Mouse (Mus musculus) limb, embryonic 14.5 days (tissue): ENCODE results near the gene Fam174a. TPM values are rescaled to one million over a fixed set of nuclear protein-coding genes. Genes with fewer than 3 reads are reported as not detected.
A peak's percentile ranks its signal among the peaks of the same experiment; 100 is the strongest.

Experiments used
- ATAC-seq: fragments of 200-750 bp; cut with Nextera tagmentation; 2 replicates; pipeline ENCODE4 v1.8.0; 2017; ENCODE audit warnings: low read depth, moderate number of reproducible peaks, moderate TSS enrichment; ENCODE audit not compliant: low FRiP score
- DNase-seq: peaks from one replicate; pipeline ENCODE4 v3.0.0-alpha.2; 2015; ENCODE audit warnings: low spot score
- H3K27ac ChIP-seq: fragments of 300-500 bp; sonication (generic); replicated peaks from 2 replicates; pipeline ENCODE4 v1.5.1; 2014; ENCODE audit warnings: low read depth, mild to moderate bottlenecking, low read length, moderate library complexity, mixed read lengths
- H3K27me3 ChIP-seq: fragments of 300-500 bp; sonication (generic); 2 replicates; pipeline ENCODE4 v1.6.1; 2014; ENCODE audit warnings: low read length, mixed read lengths; ENCODE audit not compliant: control insufficient read depth, insufficient read depth
- H3K36me3 ChIP-seq: fragments of 300-500 bp; sonication (generic); 2 replicates; pipeline ENCODE4 v1.6.1; 2014; ENCODE audit warnings: mild to moderate bottlenecking, low read length, moderate library complexity, mixed read lengths; ENCODE audit not compliant: control insufficient read depth, insufficient read depth
- H3K4me1 ChIP-seq: fragments of 300-500 bp; sonication (generic); 2 replicates; pipeline ENCODE4 v1.6.1; 2014; ENCODE audit warnings: antibody characterized with exemption, low read length, mixed read lengths; ENCODE audit not compliant: control insufficient read depth, insufficient read depth
- H3K4me2 ChIP-seq: fragments of 300-500 bp; sonication (generic); replicated peaks from 2 replicates; pipeline ENCODE4 v1.6.1; 2014; ENCODE audit warnings: low read depth, mild to moderate bottlenecking, low read length, moderate library complexity; ENCODE audit not compliant: severe bottlenecking
- H3K4me3 ChIP-seq: fragments of 300-500 bp; sonication (generic); replicated peaks from 2 replicates; pipeline ENCODE4 v1.5.1; 2014; ENCODE audit warnings: low read length
- H3K9ac ChIP-seq: fragments of 300-500 bp; sonication (generic); 2 replicates; pipeline ENCODE4 v1.6.1; 2014; ENCODE audit warnings: mild to moderate bottlenecking, low read depth, low read length, moderate library complexity; ENCODE audit not compliant: severe bottlenecking
- H3K9me3 ChIP-seq: fragments of 300-500 bp; sonication (generic); 2 replicates; pipeline ENCODE4 v1.6.1; 2016; ENCODE audit warnings: low read length; ENCODE audit not compliant: control insufficient read depth
- POLR2A ChIP-seq: fragments of 200-500 bp; IDR thresholded peaks from 2 replicates; pipeline ENCODE4 v1.8.0; 2012; ENCODE audit warnings: inconsistent platforms, mild to moderate bottlenecking, moderate library complexity, borderline replicate concordance; ENCODE audit not compliant: insufficient read depth, insufficient read length; ENCODE audit errors: extremely low read depth
- WGBS: fragments of 180-500 bp; shearing (Covaris S2); extraction: QIAGEN DNeasy Blood & Tissue Kit; methylation state at CpG from one replicate; pipeline ENCODE4 v1.1.7; 2014; 5-methylcytosine and 5-hydroxymethylcytosine counted together
- polyA plus RNA-seq, 2 experiments: library from polyadenylated mRNA; depleted of rRNA in 1 of 2; stranded (reverse) in 1 of 2; unstranded in 1 of 2; fragments of >200 nt; fragmentation: Nextera tagmentation in 1 of 2; extraction: Ambion mirVana in 1 of 2; gene quantifications; 2 replicates each; pipeline versions ENCODE4 v1.2.1 to v1.2.3; 2012 to 2014

The Fam174a gene
- polyA plus RNA-seq, 2 experiments = 14.8 to 25.7 TPM

DNA sequence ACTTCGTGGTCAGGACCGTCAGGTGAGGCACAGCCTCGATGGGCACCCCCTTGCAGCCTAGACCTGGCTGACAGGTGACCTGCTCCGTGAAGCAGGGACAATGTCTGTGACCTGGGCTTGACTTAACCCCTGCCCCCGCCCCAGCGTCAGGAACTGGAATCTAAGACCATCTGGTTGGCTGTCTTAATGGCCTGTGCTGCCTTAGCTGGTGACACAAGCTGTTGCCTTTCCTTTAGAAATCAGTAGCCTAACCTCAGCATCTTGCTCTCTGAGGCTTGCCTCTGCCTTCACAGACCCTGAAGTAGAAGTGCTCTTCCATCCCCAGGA lies 769 bp downstream of the Fam174a start:
- H3K27ac ChIP-seq = no peak overlapping the region
- no peaks in the 10 kb centered on the region for H3K36me3 ChIP-seq
- TF ChIP-seq POLR2A = no peak
- peak overlapping the region; percentile 81 for H3K4me2 ChIP-seq
- peak overlapping the region; percentile 65 for H3K4me3 ChIP-seq
- no peak for ATAC-seq
- H3K4me1 ChIP-seq = peaks cover 5% of the 10 kb centered on the region; the same call in 1 of the 2 replicates
- peak overlapping the region; percentile 80 for H3K9ac ChIP-seq
- no peak for DNase-seq
- WGBS = 1% methylated on average over 6 of the region's 6 CpGs
- no peaks in the 10 kb centered on the region for H3K27me3 ChIP-seq
- no peaks in the 10 kb centered on the region for H3K9me3 ChIP-seq

DNA sequence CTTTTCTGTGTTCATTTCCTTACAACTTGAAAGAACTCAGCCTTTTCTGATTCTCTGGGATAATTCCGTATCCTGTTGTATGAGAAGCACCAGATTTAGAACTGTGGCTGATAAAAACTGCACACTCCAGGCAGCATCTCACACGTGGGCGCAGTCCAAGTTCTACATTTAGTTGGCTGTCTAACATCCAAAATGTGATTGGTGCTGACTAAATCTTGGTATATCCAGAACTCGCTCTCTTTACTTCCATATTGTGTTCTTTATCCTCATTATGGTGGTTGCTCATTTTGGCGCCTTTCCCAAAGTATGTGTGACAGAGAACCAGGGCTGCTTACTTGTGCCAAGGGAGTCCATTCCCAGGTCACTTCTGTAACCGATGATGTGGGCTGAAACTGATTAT lies 2.6 kb downstream of the Fam174a start:
- no peak overlapping the region for H3K27ac ChIP-seq
- H3K9ac ChIP-seq = no peak overlapping the region
- H3K4me2 ChIP-seq = no peak overlapping the region
- no peak for TF ChIP-seq POLR2A
- peaks cover 5% of the 10 kb centered on the region; the same call in 1 of the 2 replicates for H3K4me1 ChIP-seq
- 87% methylated on average over 6 of the region's 6 CpGs for WGBS
- H3K4me3 ChIP-seq = no peak overlapping the region
- H3K36me3 ChIP-seq = no peaks in the 10 kb centered on the region
- DNase-seq = no peak
- no peaks in the 10 kb centered on the region for H3K27me3 ChIP-seq
- ATAC-seq = no peak
- H3K9me3 ChIP-seq = no peaks in the 10 kb centered on the region

DNA sequence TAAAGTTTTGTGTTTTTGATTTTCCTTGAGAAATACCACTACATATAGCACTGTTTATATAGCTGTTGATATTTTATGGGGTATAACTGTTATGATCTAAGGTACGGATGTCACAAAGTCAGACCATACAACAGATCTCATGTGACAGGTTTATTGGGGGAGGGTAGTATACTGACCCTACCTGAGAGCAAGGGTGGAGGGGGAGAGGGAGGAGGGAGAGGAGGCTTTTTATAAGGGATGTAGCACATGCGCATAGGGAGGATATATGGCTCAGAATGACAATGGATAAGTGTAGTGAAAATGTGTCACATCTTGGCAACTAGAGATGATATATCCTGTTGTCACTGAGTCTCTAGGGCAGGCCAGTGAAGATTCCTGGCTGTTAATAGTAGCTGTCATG lies 8.8 kb downstream of the Fam174a start:
- 79% methylated on average over 2 of the region's 2 CpGs for WGBS
- no peak overlapping the region for H3K27ac ChIP-seq
- no peak for TF ChIP-seq POLR2A
- no peaks in the 10 kb centered on the region for H3K27me3 ChIP-seq
- no peaks in the 10 kb centered on the region for H3K4me1 ChIP-seq
- H3K4me3 ChIP-seq = no peak overlapping the region
- H3K4me2 ChIP-seq = no peak overlapping the region
- DNase-seq = no peak
- H3K36me3 ChIP-seq = peaks cover 17% of the 10 kb centered on the region; the same call in 1 of the 2 replicates
- no peak for ATAC-seq
- H3K9me3 ChIP-seq = no peaks in the 10 kb centered on the region
- H3K9ac ChIP-seq = no peak overlapping the region

DNA sequence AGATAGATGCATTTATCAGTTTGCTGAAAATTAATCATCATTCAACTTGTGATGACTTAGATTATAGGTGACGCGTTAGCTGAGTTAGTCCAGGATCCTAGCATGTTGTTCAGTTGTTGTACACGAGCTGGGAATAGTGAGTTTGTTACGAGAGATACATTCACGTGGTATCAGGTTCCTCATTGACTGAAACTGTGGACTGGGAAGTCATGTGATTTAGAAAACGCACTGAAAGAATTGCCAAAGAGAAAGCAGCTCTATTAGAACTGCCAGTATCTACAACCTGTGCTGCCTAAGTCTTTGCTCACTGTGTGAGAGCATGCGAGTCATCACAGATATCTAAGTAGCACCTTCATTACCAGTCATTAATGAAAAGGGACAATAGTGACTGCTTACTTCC lies 9.6 kb downstream of the Fam174a start:
- Histone ChIP-seq H3K4me1 (no peaks in the 10 kb centered on the region), H3K4me3 (no peak overlapping the region), H3K27ac (no peak overlapping the region), H3K4me2 (no peak overlapping the region), H3K27me3 (no peaks in the 10 kb centered on the region), H3K36me3 (peaks cover 17% of the 10 kb centered on the region; the same call in 1 of the 2 replicates), H3K9me3 (no peaks in the 10 kb centered on the region), H3K9ac (no peak overlapping the region)
- DNase-seq (no peak), ATAC-seq (no peak)
- 76% methylated on average over 7 of the region's 7 CpGs for WGBS
- no peak for TF ChIP-seq POLR2A

DNA sequence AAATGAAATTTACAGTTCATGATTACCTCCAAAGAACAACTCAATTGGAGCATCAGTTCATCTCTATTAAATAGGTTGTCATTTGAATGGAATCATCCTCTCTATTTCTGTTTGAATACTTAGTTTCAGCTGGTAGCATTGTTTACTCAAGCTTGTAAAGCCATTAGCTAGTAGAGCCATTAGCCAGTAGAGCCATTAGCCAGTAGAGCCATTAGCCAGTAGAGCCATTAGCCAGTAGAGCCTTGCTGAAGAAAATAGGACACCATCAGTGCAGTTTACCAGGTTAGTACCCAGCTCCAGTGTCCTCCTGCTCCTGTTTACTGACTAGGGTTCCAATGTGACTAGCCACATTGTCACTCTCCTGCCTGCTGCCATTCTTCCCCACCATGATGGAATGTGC lies 13.4 kb downstream of the Fam174a start:
- H3K36me3 ChIP-seq = peaks cover 22% of the 10 kb centered on the region; the same call in 1 of the 2 replicates
- ATAC-seq (no peak), DNase-seq (no peak)
- H3K4me2 ChIP-seq = no peak overlapping the region
- no peak overlapping the region for H3K4me3 ChIP-seq
- H3K27ac ChIP-seq = no peak overlapping the region
- TF ChIP-seq POLR2A = no peak
- no peaks in the 10 kb centered on the region for H3K27me3 ChIP-seq
- no peak overlapping the region for H3K9ac ChIP-seq
- H3K4me1 ChIP-seq = no peaks in the 10 kb centered on the region
- no peaks in the 10 kb centered on the region for H3K9me3 ChIP-seq

DNA sequence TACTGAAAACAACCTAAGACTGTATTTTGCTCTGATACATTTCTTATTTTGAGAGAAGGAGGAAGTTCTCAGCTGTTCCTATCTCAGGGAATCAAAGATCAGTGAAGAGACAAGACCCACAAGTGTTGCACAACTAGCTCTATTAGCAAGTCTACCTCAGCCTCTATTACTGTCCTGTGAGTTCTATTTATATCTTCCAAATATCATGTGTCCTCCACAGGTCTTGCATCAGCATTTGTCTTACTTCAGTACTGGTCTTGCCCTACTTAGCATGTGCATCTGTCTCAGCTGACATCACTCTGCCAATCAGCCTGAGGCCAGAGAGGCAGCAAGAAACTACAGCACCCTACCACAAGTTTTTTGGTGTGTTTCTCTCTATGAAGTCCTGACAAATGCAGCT lies 26.2 kb downstream of the Fam174a start:
- H3K4me1 ChIP-seq = no peaks in the 10 kb centered on the region
- H3K9me3 ChIP-seq = no peaks in the 10 kb centered on the region
- DNase-seq = no peak
- H3K36me3 ChIP-seq = no peaks in the 10 kb centered on the region
- no peak overlapping the region for H3K27ac ChIP-seq
- no peak for TF ChIP-seq POLR2A
- H3K9ac ChIP-seq = no peak overlapping the region
- no peak overlapping the region for H3K4me3 ChIP-seq
- H3K27me3 ChIP-seq = no peaks in the 10 kb centered on the region
- no peak overlapping the region for H3K4me2 ChIP-seq
- ATAC-seq = no peak
